Mouse (Mus musculus): ENCODE results near the gene Usp48. TPM values are rescaled to one million over a fixed set of nuclear protein-coding genes. Genes with fewer than 3 reads are reported as not detected.
A peak's percentile ranks its signal among the peaks of the same experiment; 100 is the strongest.

Usp48 gene
- polyA plus RNA-seq, 1 experiment from 2014 or later: 70.6 TPM

DNA sequence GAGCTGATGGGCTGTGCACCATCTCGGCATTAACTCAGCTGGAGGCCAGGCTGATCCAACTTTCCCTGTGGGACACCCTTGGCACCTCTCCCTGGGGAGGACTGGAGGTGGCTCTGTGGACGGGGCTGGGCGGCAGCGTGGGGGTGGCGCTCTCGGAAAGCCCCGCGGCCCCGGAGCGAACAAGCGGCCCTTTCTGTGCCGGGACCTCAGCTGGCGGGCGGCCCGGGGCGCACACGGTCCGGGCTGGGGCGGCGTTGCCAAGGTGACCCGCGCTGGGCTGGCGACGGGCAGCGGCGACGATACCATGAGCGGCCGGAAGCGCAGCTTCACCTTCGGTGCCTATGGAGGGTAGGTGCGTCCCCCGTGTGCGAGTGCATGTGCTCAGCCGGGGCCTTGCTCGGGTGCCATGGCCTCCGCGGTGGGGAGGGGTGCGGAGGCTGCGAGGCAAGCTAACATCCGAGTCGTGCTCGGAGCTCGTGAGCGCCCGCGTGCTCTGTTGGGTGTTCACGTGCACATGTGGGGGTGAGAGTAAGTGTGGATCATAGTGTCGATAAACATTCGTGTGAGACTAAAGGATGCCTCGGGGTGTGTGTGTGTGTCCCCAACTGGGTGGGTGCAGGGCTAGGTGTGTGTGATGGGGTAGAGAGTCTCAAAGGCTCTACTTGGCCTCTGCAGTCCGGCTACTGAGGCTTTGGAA, 88.0 kb downstream of the Usp48 start:
- H3K27ac ChIP-seq: peak overlapping the region; percentile 56; the same call in 1 of the 2 replicates
- no peaks in the 10 kb centered on the region for H3K36me3 ChIP-seq (replicated peaks)
- H3K4me2 ChIP-seq: peak overlapping the region; percentile 89
- H3K4me1 ChIP-seq: peaks cover 33% of the 10 kb centered on the region
- ATAC-seq (replicated peaks): peak; percentile 53
- peak overlapping the region; percentile 41 for H3K4me3 ChIP-seq
- no peaks in the 10 kb centered on the region for H3K9me3 ChIP-seq
- 0 out of 2 replicates have a peak, but pooled peaks cover 5% of the 10 kb centered on the region for H3K27me3 ChIP-seq (replicated peaks)
- peak overlapping the region; percentile 53 for H3K9ac ChIP-seq
- 5% methylated on average over 52 of the region's 52 CpGs for WGBS

DNA sequence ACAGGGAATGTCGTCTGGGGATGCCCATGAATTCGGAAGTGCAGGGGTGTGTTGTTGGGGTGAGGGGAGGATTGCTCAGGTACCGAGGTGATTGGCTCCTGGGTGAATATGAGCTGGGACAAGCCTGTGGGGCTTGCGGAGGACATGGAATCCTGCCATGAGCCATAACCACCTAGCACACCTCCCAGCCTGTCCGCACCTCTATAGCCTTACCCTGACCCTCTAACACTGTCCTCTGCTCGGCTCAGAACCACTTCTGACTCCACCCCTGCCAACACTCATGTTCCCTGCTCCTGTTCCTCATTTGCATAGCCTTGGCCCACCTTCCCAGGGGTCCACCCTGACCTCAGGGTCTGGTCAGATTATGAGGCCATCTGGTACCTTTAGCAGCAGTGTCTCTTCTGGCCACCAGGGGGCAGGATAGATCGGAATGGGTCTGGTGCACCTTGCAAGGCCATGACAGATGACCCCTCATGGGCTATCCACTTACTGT, 89.5 kb downstream of the Usp48 start:
- no peak for ATAC-seq (replicated peaks)
- H3K4me2 ChIP-seq: no peak overlapping the region
- WGBS: 51% methylated on average over 7 of the region's 7 CpGs
- no peak overlapping the region for H3K27ac ChIP-seq
- no peak overlapping the region for H3K9ac ChIP-seq
- peaks cover 28% of the 10 kb centered on the region for H3K4me1 ChIP-seq
- H3K4me3 ChIP-seq: no peak overlapping the region
- H3K9me3 ChIP-seq: no peaks in the 10 kb centered on the region
- H3K36me3 ChIP-seq (replicated peaks): no peaks in the 10 kb centered on the region
- 0 out of 2 replicates have a peak, but pooled peaks cover 5% of the 10 kb centered on the region for H3K27me3 ChIP-seq (replicated peaks)

DNA sequence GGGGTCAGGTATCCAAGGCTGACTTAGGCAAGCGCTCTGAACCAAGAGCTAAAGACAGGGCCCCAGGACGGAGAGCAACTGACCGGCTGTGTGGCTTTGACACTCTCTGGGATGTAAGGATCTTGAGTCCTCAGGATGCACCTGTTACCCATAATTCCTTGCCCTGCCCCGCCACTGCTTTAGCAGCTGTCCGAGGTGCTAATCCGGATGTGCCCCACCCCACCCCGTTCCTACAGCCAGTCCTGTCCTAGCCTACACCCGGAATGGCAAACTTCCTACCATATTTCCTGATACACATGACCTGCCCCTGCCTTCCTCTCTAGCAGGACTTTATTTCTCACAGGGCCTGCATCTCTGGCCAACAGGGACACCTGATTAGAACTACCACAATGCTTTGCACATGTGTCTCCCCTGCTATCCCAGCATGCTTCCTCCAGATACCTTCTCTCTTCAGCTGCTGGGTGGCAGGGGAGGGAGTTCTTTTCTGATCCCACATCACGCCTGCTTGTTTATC, 91.3 kb downstream of the Usp48 start:
- Histone ChIP-seq H3K4me2 (no peak overlapping the region), H3K4me1 (peaks cover 28% of the 10 kb centered on the region), H3K4me3 (no peak overlapping the region), H3K9me3 (no peaks in the 10 kb centered on the region), H3K9ac (no peak overlapping the region), H3K27me3 (replicated peaks) (0 out of 2 replicates have a peak, but pooled peaks cover 5% of the 10 kb centered on the region), H3K36me3 (replicated peaks) (no peaks in the 10 kb centered on the region), H3K27ac (no peak overlapping the region)
- no peak for ATAC-seq (replicated peaks)
- 40% methylated on average over 9 of the region's 9 CpGs for WGBS

DNA sequence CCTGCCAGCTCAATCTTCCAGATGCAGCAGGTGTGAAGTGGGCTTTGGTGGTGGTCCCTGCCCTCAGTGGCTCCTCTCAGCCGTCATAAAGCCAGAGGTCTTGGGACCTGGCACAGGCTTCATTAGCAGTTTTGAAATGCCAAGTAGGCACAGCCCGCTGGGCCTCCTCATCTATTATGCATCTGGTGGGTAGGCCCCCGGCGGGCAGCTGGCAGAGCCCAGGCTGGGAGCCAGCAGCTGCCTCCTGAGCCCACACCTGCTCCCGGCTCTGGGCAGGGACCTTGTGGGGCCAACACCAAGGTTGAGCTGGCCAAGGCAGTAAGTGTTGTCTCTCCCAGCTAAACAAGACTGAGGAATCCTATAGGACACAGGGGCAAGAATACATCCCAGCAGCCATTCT, 92.7 kb downstream of the Usp48 start:
- Histone ChIP-seq H3K36me3 (replicated peaks) (no peaks in the 10 kb centered on the region), H3K4me3 (no peak overlapping the region), H3K4me1 (peaks cover 19% of the 10 kb centered on the region), H3K9ac (no peak overlapping the region), H3K9me3 (no peaks in the 10 kb centered on the region), H3K4me2 (no peak overlapping the region), H3K27me3 (replicated peaks) (0 out of 2 replicates have a peak, but pooled peaks cover 3% of the 10 kb centered on the region), H3K27ac (no peak overlapping the region)
- WGBS: 51% methylated on average over 5 of the region's 5 CpGs
- ATAC-seq (replicated peaks): no peak

DNA sequence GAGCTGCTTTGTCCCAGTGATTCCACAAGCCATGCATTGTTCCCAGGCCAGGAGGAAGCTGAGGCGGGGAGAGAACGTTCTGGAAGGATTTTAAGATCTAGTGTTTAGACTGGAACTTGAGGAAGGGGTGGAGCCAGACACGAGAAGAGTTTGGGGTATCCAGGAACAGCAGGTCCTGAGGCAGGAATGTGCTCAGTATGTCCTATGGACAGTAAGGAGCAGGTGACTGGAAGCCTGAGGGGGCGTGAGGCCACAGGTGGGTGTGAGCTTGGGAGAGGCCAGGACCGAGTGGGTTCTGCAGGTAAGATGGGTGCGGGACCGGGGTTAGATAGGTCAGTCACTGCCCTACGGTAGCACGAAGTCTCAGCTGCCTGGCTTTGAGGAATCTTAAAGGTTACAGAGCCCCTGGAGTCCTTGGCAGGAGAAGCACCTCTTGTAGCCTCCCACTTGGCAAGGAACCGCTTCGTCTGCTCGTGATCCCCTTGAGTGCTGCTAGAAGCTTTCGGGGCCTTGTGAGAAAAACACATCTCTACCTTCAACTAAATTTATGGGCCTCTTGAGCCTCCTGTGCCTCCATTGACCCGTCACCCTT, 93.8 kb downstream of the Usp48 start:
- Histone ChIP-seq H3K4me1 (peaks cover 11% of the 10 kb centered on the region), H3K9me3 (no peaks in the 10 kb centered on the region), H3K36me3 (replicated peaks) (no peaks in the 10 kb centered on the region), H3K4me3 (no peak overlapping the region), H3K4me2 (no peak overlapping the region), H3K27me3 (replicated peaks) (0 out of 2 replicates have a peak, but pooled peaks cover 3% of the 10 kb centered on the region), H3K9ac (no peak overlapping the region), H3K27ac (no peak overlapping the region)
- no peak for ATAC-seq (replicated peaks)
- 81% methylated on average over 14 of the region's 14 CpGs for WGBS

DNA sequence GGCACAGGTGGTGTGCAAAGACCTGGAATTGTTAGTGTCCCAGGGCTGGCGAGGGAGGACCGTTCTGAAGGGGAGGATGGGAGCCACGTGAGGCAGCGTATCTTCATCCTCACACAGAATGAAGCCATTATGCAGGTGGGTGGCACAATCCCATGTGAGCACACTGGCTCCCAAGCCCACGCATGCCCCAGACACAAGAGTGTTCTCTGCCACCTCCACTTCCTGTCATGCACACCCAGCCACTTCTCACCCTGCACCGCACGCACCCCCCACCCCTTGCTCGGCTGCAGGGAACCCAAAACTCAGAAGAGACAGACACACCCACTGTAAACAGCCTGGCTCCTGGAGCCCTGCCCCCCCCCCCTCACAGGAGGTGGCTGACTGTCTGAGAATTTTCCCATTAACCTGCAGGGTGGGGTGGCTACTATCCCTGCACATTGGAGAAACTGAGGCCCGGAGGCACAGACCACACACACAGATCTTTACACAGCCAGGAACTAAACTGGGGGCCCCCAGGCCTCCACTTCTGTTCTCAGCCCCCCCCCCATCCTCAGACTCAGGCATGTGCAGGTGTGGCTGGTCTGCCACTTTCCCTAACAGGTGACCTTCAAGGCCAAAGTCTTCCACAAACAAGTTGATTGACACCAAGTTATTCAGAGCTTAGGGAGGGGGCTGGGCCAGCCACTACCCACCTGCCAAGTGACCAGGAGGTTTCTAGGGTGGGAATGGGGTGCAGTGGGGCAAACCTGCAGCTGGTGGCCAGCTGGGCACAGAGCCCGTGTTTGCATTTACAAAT, 98.8 kb downstream of the Usp48 start:
- no peak overlapping the region for H3K4me2 ChIP-seq
- no peak overlapping the region for H3K4me3 ChIP-seq
- H3K9me3 ChIP-seq: no peaks in the 10 kb centered on the region
- 0 out of 2 replicates have a peak, but pooled peaks cover 5% of the 10 kb centered on the region for H3K4me1 ChIP-seq
- no peak for ATAC-seq (replicated peaks)
- no peaks in the 10 kb centered on the region for H3K36me3 ChIP-seq (replicated peaks)
- WGBS: 80% methylated on average over 10 of the region's 10 CpGs
- H3K9ac ChIP-seq: no peak overlapping the region
- no peak overlapping the region for H3K27ac ChIP-seq
- H3K27me3 ChIP-seq (replicated peaks): no peaks in the 10 kb centered on the region

DNA sequence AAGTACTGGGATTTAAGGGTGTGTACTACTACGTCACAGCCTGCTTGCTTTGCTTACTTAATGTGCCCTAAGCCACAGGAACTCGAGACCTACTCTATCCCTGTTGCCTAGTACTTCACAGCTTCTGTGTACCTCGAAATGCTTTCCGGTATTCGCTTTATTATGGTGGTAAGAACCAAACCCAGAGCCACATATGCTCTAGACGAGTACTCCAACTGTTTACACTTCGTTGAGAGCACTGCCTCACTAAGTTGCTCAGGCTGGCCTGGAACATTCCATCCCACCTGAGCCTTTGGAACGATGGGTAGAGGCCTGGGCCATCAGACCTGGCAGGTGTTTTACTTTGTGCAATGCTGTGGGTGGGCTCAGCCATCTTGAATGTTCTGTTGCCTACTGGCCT, 101.7 kb downstream of the Usp48 start:
- Histone ChIP-seq H3K27me3 (replicated peaks) (no peaks in the 10 kb centered on the region), H3K4me1 (peaks cover 25% of the 10 kb centered on the region), H3K4me3 (no peak overlapping the region), H3K9ac (no peak overlapping the region), H3K27ac (no peak overlapping the region), H3K4me2 (no peak overlapping the region), H3K36me3 (replicated peaks) (no peaks in the 10 kb centered on the region), H3K9me3 (no peaks in the 10 kb centered on the region)
- no peak for ATAC-seq (replicated peaks)
- WGBS: 80% methylated on average over 8 of the region's 8 CpGs

DNA sequence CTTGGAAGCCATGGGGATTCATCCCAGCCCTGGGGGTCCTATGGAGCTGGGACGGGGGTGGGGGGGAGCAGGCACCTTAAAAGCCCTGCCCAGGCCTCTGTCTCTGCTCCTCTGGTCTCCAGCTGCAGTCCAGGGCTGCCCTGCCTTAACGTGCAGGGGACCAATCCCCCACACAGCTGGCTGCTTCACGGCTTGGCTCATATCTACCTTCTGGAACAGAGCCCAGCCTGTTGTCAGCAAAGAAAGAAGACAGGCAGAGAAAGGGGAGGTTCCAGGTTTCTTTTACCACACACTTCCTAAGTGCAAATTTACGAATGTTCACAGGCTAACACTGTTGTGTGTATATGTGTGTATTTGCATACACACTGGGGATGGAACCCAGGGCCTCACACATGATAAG, 102.3 kb downstream of the Usp48 start:
- Histone ChIP-seq H3K27me3 (replicated peaks) (no peaks in the 10 kb centered on the region), H3K4me1 (peaks cover 25% of the 10 kb centered on the region), H3K4me3 (no peak overlapping the region), H3K36me3 (replicated peaks) (no peaks in the 10 kb centered on the region), H3K27ac (no peak overlapping the region), H3K9ac (no peak overlapping the region), H3K4me2 (no peak overlapping the region), H3K9me3 (no peaks in the 10 kb centered on the region)
- 27% methylated on average over 4 of the region's 4 CpGs for WGBS
- ATAC-seq (replicated peaks): no peak

DNA sequence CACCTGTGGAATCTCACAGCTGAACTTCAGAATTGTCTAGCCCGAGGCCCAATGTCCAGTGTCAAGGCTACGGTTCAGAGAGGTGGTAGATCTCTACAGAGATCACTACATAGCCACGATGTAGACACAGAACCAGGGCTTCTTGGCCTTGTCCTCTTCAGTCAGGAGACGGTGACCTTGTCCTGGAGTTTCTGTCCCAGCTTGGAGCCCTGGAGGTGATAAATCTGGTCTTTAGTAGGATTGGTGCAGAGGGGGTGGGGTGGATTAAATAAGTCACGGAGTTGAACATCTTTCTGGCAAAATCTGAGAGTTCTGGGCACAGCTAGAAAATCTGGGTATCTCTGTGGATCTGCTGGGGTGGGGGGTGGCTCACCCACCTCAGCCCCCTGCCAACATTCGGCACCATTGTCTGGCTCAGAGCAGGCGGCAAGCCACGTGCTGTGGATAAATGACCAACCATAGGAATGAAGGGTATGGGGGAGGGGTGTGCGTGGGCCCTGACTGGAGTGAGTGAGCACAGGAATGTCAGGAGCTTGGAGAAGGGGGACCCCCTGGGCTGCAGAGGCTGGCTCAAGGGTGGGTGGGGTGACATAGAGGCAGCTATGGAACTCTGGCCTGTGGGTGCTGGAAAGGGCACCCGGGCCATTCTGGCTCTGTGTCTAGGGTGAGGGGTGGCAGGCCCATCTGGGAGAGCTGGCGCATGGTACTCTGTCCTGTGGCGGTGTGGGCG, 103.8 kb downstream of the Usp48 start:
- H3K9me3 ChIP-seq: no peaks in the 10 kb centered on the region
- H3K27ac ChIP-seq: no peak overlapping the region
- ATAC-seq (replicated peaks): no peak
- H3K27me3 ChIP-seq (replicated peaks): no peaks in the 10 kb centered on the region
- peaks cover 25% of the 10 kb centered on the region for H3K4me1 ChIP-seq
- 71% methylated on average over 13 of the region's 13 CpGs for WGBS
- H3K9ac ChIP-seq: no peak overlapping the region
- no peak overlapping the region for H3K4me2 ChIP-seq
- H3K36me3 ChIP-seq (replicated peaks): no peaks in the 10 kb centered on the region
- H3K4me3 ChIP-seq: no peak overlapping the region

DNA sequence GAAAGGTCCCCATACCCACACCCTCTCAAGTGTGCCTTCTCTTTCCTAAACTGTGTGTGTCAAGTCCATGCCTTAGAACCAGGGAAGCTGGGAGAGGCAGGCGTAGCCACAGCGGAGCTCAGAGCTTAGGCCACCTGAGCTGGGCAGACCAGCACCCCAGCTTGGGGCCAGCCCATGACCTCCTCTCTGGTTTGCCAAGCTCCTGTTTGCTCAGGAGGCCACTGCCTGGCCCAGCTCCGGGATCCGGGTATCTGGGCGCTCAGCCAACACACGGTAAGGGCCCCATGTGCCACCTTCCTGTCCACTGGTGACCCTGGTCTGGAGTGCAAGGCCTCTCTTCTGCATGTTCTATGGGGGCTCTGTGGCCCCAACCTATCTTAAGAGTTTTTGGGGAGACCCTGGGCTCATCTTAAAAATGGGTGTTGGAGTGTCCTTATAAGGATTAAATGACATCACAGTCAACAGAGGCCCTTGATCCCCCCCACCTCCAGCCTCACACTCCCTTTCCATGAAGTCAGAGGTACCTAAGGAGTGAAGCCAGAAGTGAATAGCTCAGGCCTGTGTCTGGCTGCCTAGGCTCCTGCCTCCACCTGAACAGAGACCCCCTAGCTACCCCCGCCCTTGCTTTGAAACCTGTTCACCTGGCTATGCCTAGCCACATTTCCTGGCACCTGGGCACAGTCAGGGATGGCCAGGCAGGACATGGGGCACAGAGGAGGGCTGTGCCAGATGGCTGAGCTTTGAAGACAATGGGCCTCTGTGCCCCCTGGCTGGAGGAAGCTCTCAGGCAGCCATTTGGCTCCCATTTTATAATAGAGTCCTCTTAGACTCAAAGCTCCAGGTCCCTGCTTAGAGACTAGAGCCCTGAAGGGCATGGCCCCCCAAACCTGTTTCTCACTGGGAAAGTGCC, 104.8 kb downstream of the Usp48 start:
- no peak for ATAC-seq (replicated peaks)
- H3K27ac ChIP-seq: no peak overlapping the region

More for the DNA sequence above, 104.8 kb downstream of the Usp48 start:
- 79% methylated on average over 7 of the region's 7 CpGs for WGBS
- H3K9me3 ChIP-seq: no peaks in the 10 kb centered on the region
- H3K36me3 ChIP-seq (replicated peaks): no peaks in the 10 kb centered on the region
- peaks cover 25% of the 10 kb centered on the region for H3K4me1 ChIP-seq
- H3K4me3 ChIP-seq: no peak overlapping the region
- no peak overlapping the region for H3K4me2 ChIP-seq
- H3K9ac ChIP-seq: no peak overlapping the region
- H3K27me3 ChIP-seq (replicated peaks): no peaks in the 10 kb centered on the region

All from midbrain, embryonic 15.5 days (tissue).